Mouse (Mus musculus): Measurements from ENCODE around the gene Slc16a6.

The Slc16a6 gene

DNA sequence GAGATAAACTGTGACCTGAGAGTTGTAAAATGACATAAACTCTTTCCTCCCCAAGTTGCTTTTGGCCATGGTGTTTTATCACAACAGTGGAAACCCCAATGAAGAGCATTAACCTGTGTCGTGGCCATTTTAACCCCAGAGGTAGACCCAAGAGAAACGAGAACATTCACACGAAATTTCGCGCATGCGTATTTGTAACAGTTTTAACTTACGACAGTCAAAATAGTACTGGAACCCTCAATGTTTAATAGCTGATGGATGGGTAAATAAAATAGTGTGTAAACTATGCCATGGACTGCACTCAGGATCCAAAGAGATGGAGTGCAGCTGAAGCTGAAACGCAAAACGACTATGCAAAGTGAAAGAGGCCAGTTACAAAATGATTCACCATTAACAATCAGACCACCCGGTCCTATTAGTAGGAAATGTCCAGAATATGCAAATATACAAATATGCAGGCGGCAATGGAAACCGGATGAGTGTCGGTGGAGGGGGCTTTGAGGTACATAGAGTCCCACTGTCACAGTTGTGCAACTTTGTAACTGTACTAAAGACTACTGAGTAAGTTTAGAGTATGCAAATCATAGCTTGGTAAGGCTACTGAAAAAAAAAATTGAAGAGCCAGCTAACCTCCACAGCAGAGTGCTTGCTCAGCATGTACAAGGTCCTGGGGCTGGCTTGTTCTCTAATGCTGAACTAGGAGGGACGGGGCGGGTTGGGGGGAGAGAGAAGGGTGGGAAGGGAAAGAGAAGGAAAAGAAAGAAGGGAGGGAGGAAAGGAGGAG lies 63.0 kb downstream of the Slc16a6 start:
- DNase-seq: no peak

DNA sequence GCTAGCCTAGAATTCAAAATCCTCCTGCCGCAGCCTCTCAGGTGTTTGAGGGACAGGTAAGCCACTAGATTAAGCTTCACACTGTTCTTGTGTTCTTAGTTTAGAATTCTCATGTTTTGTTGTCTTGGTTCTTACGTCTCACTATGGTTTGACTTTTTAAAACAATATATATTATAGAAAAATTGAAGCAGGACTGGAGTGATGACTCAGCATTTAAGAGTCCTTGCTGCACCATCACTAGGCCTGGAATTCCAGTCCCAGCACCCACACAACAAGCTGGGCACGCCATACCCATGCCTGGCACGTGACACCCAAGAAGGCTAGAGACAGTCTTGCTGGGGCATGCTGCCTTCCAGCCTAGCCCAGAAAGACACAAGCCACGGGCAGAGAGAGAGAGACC lies 67.0 kb downstream of the Slc16a6 start:
- DNase-seq: no peak
